Mouse (Mus musculus): Measurements from ENCODE around the gene Hrh2. TPM values are rescaled to one million over a fixed set of nuclear protein-coding genes. Genes with fewer than 3 reads are reported as not detected.

Hrh2 gene
- polyA plus RNA-seq, 2 experiments from 2014 or later, result 9.2 to 12.0 TPM

- no peak for ATAC-seq
These were observed 29.8 kb downstream of the Hrh2 start for GRCm38 (mm10) chr13:54221631-54222179.

- no peak for ATAC-seq
These were observed 31.2 kb downstream of the Hrh2 start for GRCm38 (mm10) chr13:54222921-54223769.

- no peak for ATAC-seq
These were observed 36.1 kb downstream of the Hrh2 start for GRCm38 (mm10) chr13:54227916-54228483.

- no peak for ATAC-seq
These were observed 38.2 kb downstream of the Hrh2 start for GRCm38 (mm10) chr13:54230081-54230480.

GRCm38 (mm10) chr13:54231868-54232267 lies 39.9 kb downstream of the Hrh2 start:
- ATAC-seq, result no peak

- ATAC-seq, result no peak
These were observed 45.6 kb downstream of the Hrh2 start for GRCm38 (mm10) chr13:54237512-54237911.

GRCm38 (mm10) chr13:54238585-54239323 lies 46.8 kb downstream of the Hrh2 start:
- no peak for ATAC-seq

GRCm38 (mm10) chr13:54242380-54242779 lies 50.5 kb downstream of the Hrh2 start:
- no peak for ATAC-seq

- no peak for ATAC-seq
These were observed 53.3 kb downstream of the Hrh2 start for GRCm38 (mm10) chr13:54245204-54245603.

GRCm38 (mm10) chr13:54247545-54247944 lies 55.6 kb downstream of the Hrh2 start:
- ATAC-seq, result no peak

GRCm38 (mm10) chr13:54248436-54248995 lies 56.6 kb downstream of the Hrh2 start:
- no peak for ATAC-seq

GRCm38 (mm10) chr13:54249007-54249406 lies 57.1 kb downstream of the Hrh2 start:
- no peak for ATAC-seq

- ATAC-seq, result no peak
These were observed 58.4 kb downstream of the Hrh2 start for GRCm38 (mm10) chr13:54250346-54250745.

GRCm38 (mm10) chr13:54251541-54252225 lies 59.8 kb downstream of the Hrh2 start:
- ATAC-seq, result no peak

- no peak for ATAC-seq
These were observed 65.8 kb downstream of the Hrh2 start for GRCm38 (mm10) chr13:54257580-54258223.

- ATAC-seq, result no peak
These were observed 66.4 kb downstream of the Hrh2 start for GRCm38 (mm10) chr13:54258231-54258743.

- no peak for ATAC-seq
These were observed 68.4 kb downstream of the Hrh2 start for GRCm38 (mm10) chr13:54260318-54260717.

GRCm38 (mm10) chr13:54262741-54263510 lies 71.0 kb downstream of the Hrh2 start:
- ATAC-seq, result no peak

GRCm38 (mm10) chr13:54263641-54264040 lies 71.7 kb downstream of the Hrh2 start:
- ATAC-seq, result no peak

- ATAC-seq, result no peak
These were observed 74.5 kb downstream of the Hrh2 start for GRCm38 (mm10) chr13:54266472-54266871.

GRCm38 (mm10) chr13:54269087-54269486 lies 77.2 kb downstream of the Hrh2 start:
- ATAC-seq, result no peak

Measured in activated CD4-positive, CD25-positive, alpha-beta regulatory T cell, adult 4 months (primary cell).